Comparison of ENCODE assay signal across 29 mouse cellular contexts in the genomic region with DNA sequence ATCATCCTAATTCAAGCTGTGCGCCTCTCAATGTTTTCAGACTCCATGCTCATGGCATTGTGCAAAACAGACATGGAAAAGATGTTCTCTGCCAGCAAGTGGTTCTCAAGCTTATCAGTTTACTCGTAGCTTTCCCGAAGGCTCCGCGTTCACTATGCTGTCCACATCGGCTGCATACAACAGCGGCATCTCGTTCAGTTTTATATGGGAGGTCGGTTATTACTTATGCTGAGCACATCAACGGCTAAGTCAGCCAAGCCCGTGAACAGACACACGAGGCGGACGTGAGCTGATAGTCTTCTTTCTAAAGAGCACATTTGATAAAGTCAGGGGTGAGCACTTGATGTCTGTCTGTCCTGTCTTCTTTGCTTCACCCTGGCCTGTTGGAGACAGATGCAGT.
DNase-seq lines count a peak whose midpoint lies in the region; ATAC-seq and TF ChIP-seq lines count a peak whose summit lies in the region.
"Had no signal": no experiment of that assay in that cellular context is flagged by ENCODE, and none has a peak within 500 bp of the region (broad histone marks: within the 10 kb centered on the region; RNA-seq: fewer than 3 reads in every experiment).

No protein-coding gene starts in this region.

- no peak for TF ChIP-seq CTCF in hindbrain, postnatal 0 days (IDR thresholded peaks at IDR 0.05; ENCODE audit: low read depth)

- ATAC-seq in forebrain, embryonic 13.5 days = 0 out of 2 replicates have a peak, but pooled peaks have one; percentile 10
- no peak for ATAC-seq in forebrain, embryonic 12.5 days (ENCODE audit: low FRiP score)
- ATAC-seq in hindbrain, embryonic 13.5 days (ENCODE audit: low FRiP score) = no peak
- ATAC-seq in hindbrain, postnatal 0 days = peak; percentile 43; the same call in 1 of the 2 replicates
- ATAC-seq in midbrain, embryonic 16.5 days = peak; percentile 56; the same call in 1 of the 2 replicates
- ATAC-seq: liver, embryonic 12.5 days; liver, postnatal 0 days had no signal

- no peaks in the 10 kb centered on the region for H3K4me1 ChIP-seq in forebrain, embryonic 13.5 days
- peaks cover 11% of the 10 kb centered on the region; the same call in 1 of the 2 replicates for H3K4me1 ChIP-seq in forebrain, embryonic 12.5 days
- peaks cover 52% of the 10 kb centered on the region for H3K4me1 ChIP-seq in hindbrain, embryonic 10.5 days (replicated peaks)
- peaks cover 19% of the 10 kb centered on the region for H3K4me1 ChIP-seq in hindbrain, embryonic 13.5 days (replicated peaks)
- peaks cover 3% of the 10 kb centered on the region; the same call in 1 of the 2 replicates for H3K4me1 ChIP-seq in hindbrain, postnatal 0 days (ENCODE audit: insufficient read depth, low read length)
- H3K4me1 ChIP-seq in midbrain, embryonic 16.5 days (ENCODE audit: control insufficient read depth, insufficient read depth, low read length) = peaks cover 2% of the 10 kb centered on the region; the same call in 1 of the 2 replicates
- H3K4me1 ChIP-seq: liver, embryonic 12.5 days; neural tube, embryonic 15.5 days; stomach, embryonic 15.5 days had no signal

- WGBS in forebrain, embryonic 13.5 days = 79% methylated on average over 14 of the region's 14 CpGs
- WGBS in forebrain, embryonic 12.5 days = 67% methylated on average over 14 of the region's 14 CpGs
- 56% methylated on average over 14 of the region's 14 CpGs for WGBS in hindbrain, embryonic 10.5 days
- 37% methylated on average over 14 of the region's 14 CpGs for WGBS in hindbrain, embryonic 13.5 days
- 28% methylated on average over 14 of the region's 14 CpGs for WGBS in hindbrain, postnatal 0 days
- WGBS in midbrain, embryonic 16.5 days = 43% methylated on average over 14 of the region's 14 CpGs

- no peak overlapping the region for H3K4me3 ChIP-seq in forebrain, embryonic 13.5 days
- H3K4me3 ChIP-seq in forebrain, embryonic 12.5 days (replicated peaks) = no peak overlapping the region
- no peak overlapping the region for H3K4me3 ChIP-seq in hindbrain, embryonic 10.5 days
- H3K4me3 ChIP-seq in hindbrain, embryonic 13.5 days = no peak overlapping the region
- no peak overlapping the region for H3K4me3 ChIP-seq in hindbrain, postnatal 0 days (ENCODE audit: low read length)
- no peak overlapping the region for H3K4me3 ChIP-seq in midbrain, embryonic 16.5 days (ENCODE audit: low read depth, low read length)
- H3K4me3 ChIP-seq: embryonic facial prominence, embryonic 13.5 days; kidney, embryonic 15.5 days; liver, embryonic 12.5 days; neural tube, embryonic 15.5 days; stomach, embryonic 15.5 days had no signal

- no peak overlapping the region for H3K9ac ChIP-seq in forebrain, embryonic 13.5 days
- H3K9ac ChIP-seq in forebrain, embryonic 12.5 days = no peak overlapping the region
- H3K9ac ChIP-seq in hindbrain, embryonic 13.5 days = no peak overlapping the region
- no peak overlapping the region for H3K9ac ChIP-seq in hindbrain, postnatal 0 days (replicated peaks; ENCODE audit: low read length)
- H3K9ac ChIP-seq in midbrain, embryonic 16.5 days (ENCODE audit: low read depth, low read length) = no peak overlapping the region
- H3K9ac ChIP-seq: embryonic facial prominence, embryonic 13.5 days; kidney, embryonic 15.5 days; liver, embryonic 12.5 days; liver, postnatal 0 days; neural tube, embryonic 15.5 days; stomach, embryonic 15.5 days had no signal

- no peaks in the 10 kb centered on the region for H3K9me3 ChIP-seq in forebrain, embryonic 13.5 days (replicated peaks)
- H3K9me3 ChIP-seq in forebrain, embryonic 12.5 days = no peaks in the 10 kb centered on the region
- no peaks in the 10 kb centered on the region for H3K9me3 ChIP-seq in hindbrain, embryonic 10.5 days
- H3K9me3 ChIP-seq in hindbrain, embryonic 13.5 days = no peaks in the 10 kb centered on the region
- no peaks in the 10 kb centered on the region for H3K9me3 ChIP-seq in hindbrain, postnatal 0 days (ENCODE audit: low read length)
- no peaks in the 10 kb centered on the region for H3K9me3 ChIP-seq in midbrain, embryonic 16.5 days (replicated peaks; ENCODE audit: control insufficient read depth, low read length, poor library complexity, severe bottlenecking)
- H3K9me3 ChIP-seq: embryonic facial prominence, embryonic 13.5 days; kidney, embryonic 15.5 days; liver, embryonic 12.5 days; neural tube, embryonic 15.5 days; stomach, embryonic 15.5 days had no signal

- H3K27ac ChIP-seq in forebrain, embryonic 13.5 days = no peak overlapping the region
- H3K27ac ChIP-seq in forebrain, embryonic 12.5 days = no peak overlapping the region
- H3K27ac ChIP-seq in hindbrain, embryonic 10.5 days = peak overlapping the region; percentile 66
- no peak overlapping the region for H3K27ac ChIP-seq in hindbrain, embryonic 13.5 days
- no peak overlapping the region for H3K27ac ChIP-seq in hindbrain, postnatal 0 days
- H3K27ac ChIP-seq in midbrain, embryonic 16.5 days (ENCODE audit: low read length) = no peak overlapping the region
- H3K27ac ChIP-seq: embryonic facial prominence, embryonic 13.5 days; kidney, embryonic 15.5 days; liver, embryonic 12.5 days; neural tube, embryonic 15.5 days; stomach, embryonic 15.5 days had no signal

- no peak for DNase-seq in hindbrain, embryonic 10.5 days (ENCODE audit: low spot score)
- peak; percentile 39 for DNase-seq in hindbrain, postnatal 0 days (ENCODE audit: low spot score)
- DNase-seq in layer of hippocampus, adult 9-10 months (ENCODE audit: low spot score) = no peak
- no peak for DNase-seq in embryo, embryonic 9.5 days (ENCODE audit: extremely low spot score)
- DNase-seq: adrenal gland, adult 8-10 months; cerebellum, adult 11 months; cerebellum, adult 9-11 months; embryo, embryonic 11 days; gastrocnemius, postnatal 14 days; heart, postnatal 36 days; kidney, adult 11 months; kidney, postnatal 36 days; layer of hippocampus, postnatal 36 days; left cerebral cortex, postnatal 4 days; liver, postnatal 0 days; lung, postnatal 36 days; retina, postnatal 1 day; right cerebral cortex, postnatal 25 days; thymus, postnatal 14 days had no signal

- no peaks in the 10 kb centered on the region for H3K27me3 ChIP-seq in forebrain, embryonic 13.5 days
- peaks cover 3% of the 10 kb centered on the region; the same call in 1 of the 2 replicates for H3K27me3 ChIP-seq in forebrain, embryonic 12.5 days
- peaks cover 11% of the 10 kb centered on the region; the same call in 1 of the 2 replicates for H3K27me3 ChIP-seq in hindbrain, embryonic 10.5 days (ENCODE audit: insufficient read depth, poor library complexity, severe bottlenecking)
- H3K27me3 ChIP-seq in hindbrain, embryonic 13.5 days = peaks cover 15% of the 10 kb centered on the region; the same call in 1 of the 2 replicates
- H3K27me3 ChIP-seq in hindbrain, postnatal 0 days (ENCODE audit: insufficient read depth, low read length) = no peaks in the 10 kb centered on the region
- peaks cover 2% of the 10 kb centered on the region; the same call in 1 of the 2 replicates for H3K27me3 ChIP-seq in midbrain, embryonic 16.5 days (ENCODE audit: control insufficient read depth, insufficient read depth, low read depth, low read length)
- H3K27me3 ChIP-seq: CH12.LX; kidney, embryonic 15.5 days; liver, embryonic 12.5 days; stomach, embryonic 15.5 days had no signal

- no peak overlapping the region for H3K4me2 ChIP-seq in forebrain, embryonic 13.5 days
- no peak overlapping the region for H3K4me2 ChIP-seq in forebrain, embryonic 12.5 days
- no peak overlapping the region for H3K4me2 ChIP-seq in hindbrain, embryonic 13.5 days
- H3K4me2 ChIP-seq in hindbrain, postnatal 0 days (ENCODE audit: low read depth, low read length) = no peak overlapping the region
- no peak overlapping the region for H3K4me2 ChIP-seq in midbrain, embryonic 16.5 days (ENCODE audit: low read length)
- H3K4me2 ChIP-seq: embryonic facial prominence, embryonic 13.5 days; kidney, embryonic 15.5 days; liver, embryonic 12.5 days; neural tube, embryonic 15.5 days; stomach, embryonic 15.5 days had no signal

- no peaks in the 10 kb centered on the region for H3K36me3 ChIP-seq in forebrain, embryonic 13.5 days (ENCODE audit: poor library complexity, severe bottlenecking)
- no peaks in the 10 kb centered on the region for H3K36me3 ChIP-seq in forebrain, embryonic 12.5 days (replicated peaks)
- no peaks in the 10 kb centered on the region for H3K36me3 ChIP-seq in hindbrain, embryonic 10.5 days
- no peaks in the 10 kb centered on the region for H3K36me3 ChIP-seq in hindbrain, embryonic 13.5 days
- no peaks in the 10 kb centered on the region for H3K36me3 ChIP-seq in hindbrain, postnatal 0 days (ENCODE audit: insufficient read depth, low read length)
- no peaks in the 10 kb centered on the region for H3K36me3 ChIP-seq in midbrain, embryonic 16.5 days (ENCODE audit: control insufficient read depth, insufficient read depth, low read length)
- H3K36me3 ChIP-seq: embryonic facial prominence, embryonic 13.5 days; kidney, embryonic 15.5 days; liver, embryonic 12.5 days; neural tube, embryonic 15.5 days; stomach, embryonic 15.5 days had no signal

Comparison
In these comparisons a context has a peak if more than half of its experiments do, and no peak if none do; other contexts are left out.
1. ATAC-seq: peak in forebrain, embryonic 13.5 days (single experiment), hindbrain, postnatal 0 days (single experiment) and midbrain, embryonic 16.5 days (single experiment); none in forebrain, embryonic 12.5 days (single experiment) and hindbrain, embryonic 13.5 days (single experiment).